Mouse (Mus musculus): ENCODE results near the gene Smyd3.

GRCm38 (mm10) chr1:179229515-179229914 is 288.3 kb downstream of the Smyd3 start:
- no peak for TF ChIP-seq CTCF (IDR thresholded peaks at IDR 0.05; ENCODE audit: borderline replicate concordance, extremely low read depth, insufficient read depth, insufficient read length)
- no peak for TF ChIP-seq POLR2A (IDR thresholded peaks at IDR 0.05; ENCODE audit: borderline replicate concordance, extremely low read depth, insufficient read depth, insufficient read length, poor library complexity, severe bottlenecking)
